Mouse (Mus musculus) bone marrow macrophage, adult 2 months (primary cell): ENCODE results near the gene Abhd14a. TPM values are rescaled to one million over a fixed set of nuclear protein-coding genes. Genes with fewer than 3 reads are reported as not detected.

ENCODE experiments used
- H3K27ac ChIP-seq: 2 replicates; pipeline ENCODE4 v1.5.1; 2012; ENCODE audit warnings: low read depth, low read length; ENCODE audit not compliant: insufficient read depth
- H3K4me1 ChIP-seq: 2 replicates; pipeline ENCODE4 v1.6.1; 2012; ENCODE audit warnings: low read length; ENCODE audit not compliant: control insufficient read depth, insufficient read depth
- H3K4me3 ChIP-seq: 2 replicates; pipeline ENCODE4 v1.5.1; 2012; ENCODE audit warnings: mild to moderate bottlenecking, low read length, moderate library complexity; ENCODE audit not compliant: insufficient read depth
- CTCF ChIP-seq: IDR thresholded peaks from 2 replicates; pipeline ENCODE4 v1.5.1; 2012; ENCODE audit warnings: low read depth, mild to moderate bottlenecking, low read length, moderate library complexity
- POLR2A ChIP-seq: IDR thresholded peaks from 2 replicates; pipeline ENCODE4 v1.6.1; 2012; ENCODE audit warnings: mild to moderate bottlenecking, low read depth, low read length, borderline replicate concordance
- polyA plus RNA-seq: library from polyadenylated mRNA; stranded (reverse); fragments of >200 nt; gene quantifications from 2 replicates; pipeline ENCODE4 v1.2.4, GENCODE M21; 2012; ENCODE audit not compliant: missing spikeins, insufficient read depth, insufficient read length

Gene Abhd14a
- polyA plus RNA-seq, 1 experiment = 8.3 TPM

- Histone ChIP-seq H3K4me1 (no peaks in the 10 kb centered on the region), H3K4me3 (peak overlapping the region; percentile 40), H3K27ac (no peak overlapping the region)
- TF ChIP-seq CTCF = no peak
- TF ChIP-seq POLR2A = no peak
These were observed 6.7 kb upstream of the Abhd14a start for GRCm38 (mm10) chr9:106454071-106454761.

GRCm38 (mm10) chr9:106453271-106454070 is 6.0 kb upstream of the Abhd14a start, which contains the start of gene Pcbp4:
TSS of gene Pcbp4 (plus strand) at chr9:106453291.
- TF ChIP-seq CTCF (no peak), POLR2A (no peak)
- Histone ChIP-seq H3K4me3 (peak within 1 kb of the TSS; percentile 63), H3K4me1 (no peaks in the 10 kb centered on the region), H3K27ac (no peak within 1 kb of the TSS)

- Histone ChIP-seq H3K27ac (no peak overlapping the region), H3K4me1 (peaks cover 5% of the 10 kb centered on the region), H3K4me3 (no peak overlapping the region)
- TF ChIP-seq CTCF (no peak), POLR2A (no peak)
These were observed 5.3 kb upstream of the Abhd14a start for GRCm38 (mm10) chr9:106452821-106453220.

- H3K4me1 ChIP-seq = peaks cover 7% of the 10 kb centered on the region
These were observed 4.9 kb upstream of the Abhd14a start for GRCm38 (mm10) chr9:106452351-106452750.

GRCm38 (mm10) chr9:106451899-106452298 is 4.4 kb upstream of the Abhd14a start:
- TF ChIP-seq POLR2A = no peak
- TF ChIP-seq CTCF = no peak
- peaks cover 7% of the 10 kb centered on the region for H3K4me1 ChIP-seq
- no peak overlapping the region for H3K27ac ChIP-seq
- no peak overlapping the region for H3K4me3 ChIP-seq

More at GRCm38 (mm10) chr9:106452351-106452750, 4.9 kb upstream of the Abhd14a start:
- Histone ChIP-seq H3K27ac (no peak overlapping the region), H3K4me3 (no peak overlapping the region)
- no peak for TF ChIP-seq CTCF
- no peak for TF ChIP-seq POLR2A

- peaks cover 7% of the 10 kb centered on the region for H3K4me1 ChIP-seq
- TF ChIP-seq CTCF = no peak
- no peak overlapping the region for H3K27ac ChIP-seq
- H3K4me3 ChIP-seq = no peak overlapping the region
These were observed 3.8 kb upstream of the Abhd14a start for GRCm38 (mm10) chr9:106451298-106451697.

GRCm38 (mm10) chr9:106450661-106451060 is 3.2 kb upstream of the Abhd14a start:
- no peak overlapping the region for H3K4me3 ChIP-seq
- no peak overlapping the region for H3K27ac ChIP-seq
- no peak for TF ChIP-seq CTCF
- no peak for TF ChIP-seq POLR2A
- H3K4me1 ChIP-seq = peaks cover 7% of the 10 kb centered on the region

- Histone ChIP-seq H3K4me1 (peaks cover 7% of the 10 kb centered on the region), H3K27ac (no peak overlapping the region), H3K4me3 (no peak overlapping the region)
- no peak for TF ChIP-seq POLR2A
- TF ChIP-seq CTCF = no peak
These were observed 2.5 kb upstream of the Abhd14a start for GRCm38 (mm10) chr9:106449947-106450346.

GRCm38 (mm10) chr9:106448498-106449031 is 1.1 kb upstream of the Abhd14a start:
- Histone ChIP-seq H3K4me1 (peaks cover 7% of the 10 kb centered on the region), H3K27ac (peak overlapping the region; percentile 55), H3K4me3 (peak overlapping the region; percentile 84)
- TF ChIP-seq POLR2A (no peak), CTCF (peak; percentile 36; the same call in 1 of the 2 replicates)

GRCm38 (mm10) chr9:106447951-106448350 is 473 bp upstream of the Abhd14a start:
- TF ChIP-seq CTCF = no peak
- no peak for TF ChIP-seq POLR2A
- peaks cover 7% of the 10 kb centered on the region for H3K4me1 ChIP-seq
- H3K4me3 ChIP-seq = peak overlapping the region; percentile 84
- H3K27ac ChIP-seq = peak overlapping the region; percentile 55
